Mouse (Mus musculus): ENCODE results near the gene Dnajc17.

Dnajc17 gene

DNA sequence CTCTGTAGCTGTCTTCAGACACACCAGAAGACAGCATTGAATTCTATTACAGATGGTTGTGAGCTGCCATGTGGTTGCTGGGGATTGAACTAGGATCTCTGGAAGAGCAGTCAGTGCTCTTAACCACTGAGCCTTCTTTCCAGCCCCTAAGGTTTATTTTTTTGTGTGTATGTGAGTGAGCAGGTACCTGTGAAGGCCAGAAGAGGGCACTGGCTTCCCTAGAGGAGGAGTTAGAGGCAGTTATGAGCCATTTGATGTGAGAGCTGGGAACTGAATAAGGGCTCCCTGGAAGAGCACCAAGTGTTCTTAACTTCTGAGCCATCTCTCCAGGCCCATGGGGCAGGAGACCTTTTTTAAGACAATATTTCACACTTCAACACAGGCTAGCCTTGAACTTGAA, 43.2 kb downstream of the Dnajc17 start:
- in situ Hi-C loops (cut with MboI, MseI), result no loop called here

DNA sequence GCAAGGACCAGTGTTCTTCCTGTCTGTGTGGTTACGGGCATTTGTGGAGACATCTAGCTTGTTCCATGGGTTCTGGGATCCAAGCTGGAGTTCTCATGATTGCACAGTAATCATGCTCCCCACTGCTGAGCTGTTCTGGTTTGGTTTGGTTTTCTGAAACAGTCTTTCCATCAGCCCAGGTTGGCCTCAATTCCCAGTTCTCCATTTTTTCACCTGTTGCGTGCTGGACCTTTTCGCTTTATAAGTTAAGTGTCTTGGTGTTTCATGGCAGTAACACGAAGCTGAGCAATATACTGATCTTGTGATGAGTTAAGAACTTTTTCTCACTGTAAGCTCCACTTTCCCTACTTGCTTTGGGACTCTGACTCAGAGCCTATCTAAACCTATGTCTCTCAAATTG, 44.6 kb downstream of the Dnajc17 start:
- in situ Hi-C loops (cut with MboI, MseI), result loop anchor here in 1 of 2 experiments (5.0 kb wide), 1 partner anchor 33 kb away; no protein-coding TSS in a partner anchor

DNA sequence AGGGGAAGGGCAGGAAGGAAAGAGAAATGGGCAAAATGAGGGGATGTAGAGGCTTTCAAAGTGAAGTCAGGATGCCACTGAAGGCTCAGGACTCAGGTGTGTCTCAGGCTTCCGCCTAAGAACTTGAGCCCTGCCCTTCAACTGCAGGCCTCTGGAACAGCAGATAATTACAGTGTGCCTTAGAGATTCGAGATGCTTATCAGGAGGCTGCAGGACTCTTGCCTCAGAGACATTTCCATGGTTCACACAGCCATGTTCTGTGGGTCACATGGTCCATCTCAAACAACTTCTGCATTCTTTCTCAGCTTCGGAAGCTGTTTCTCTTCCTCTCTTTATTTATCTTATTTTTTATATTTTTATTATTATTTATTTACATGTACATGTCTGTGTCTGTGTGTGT, 45.5 kb downstream of the Dnajc17 start:
- in situ Hi-C loops (cut with MboI, MseI), result loop anchor here in 1 of 2 experiments (5.0 kb wide), 1 partner anchor 34 kb away; no protein-coding TSS in a partner anchor

DNA sequence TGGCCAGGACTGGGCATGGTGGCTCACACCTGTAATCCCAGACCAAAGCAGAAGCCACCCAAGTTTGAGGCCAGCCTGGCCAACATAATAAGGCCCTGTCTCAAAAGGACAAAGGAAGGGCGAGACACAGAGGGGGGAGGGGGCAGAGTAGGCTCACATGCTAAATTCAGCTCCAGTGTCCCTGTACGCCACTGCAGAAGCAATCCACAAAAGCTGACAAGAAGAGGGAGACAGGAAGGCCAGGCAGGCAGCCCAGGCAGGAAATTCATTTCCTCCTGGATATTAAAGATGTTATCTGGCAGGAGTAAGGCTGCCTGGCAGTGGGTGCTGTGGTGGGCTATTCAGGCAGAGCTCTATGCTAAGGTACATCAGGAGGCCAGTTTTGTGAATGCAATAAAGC, 47.3 kb downstream of the Dnajc17 start:
- in situ Hi-C loops (cut with MboI, MseI), result loop anchor here in 1 of 2 experiments (5.0 kb wide), 1 partner anchor 36 kb away; no protein-coding TSS in a partner anchor

DNA sequence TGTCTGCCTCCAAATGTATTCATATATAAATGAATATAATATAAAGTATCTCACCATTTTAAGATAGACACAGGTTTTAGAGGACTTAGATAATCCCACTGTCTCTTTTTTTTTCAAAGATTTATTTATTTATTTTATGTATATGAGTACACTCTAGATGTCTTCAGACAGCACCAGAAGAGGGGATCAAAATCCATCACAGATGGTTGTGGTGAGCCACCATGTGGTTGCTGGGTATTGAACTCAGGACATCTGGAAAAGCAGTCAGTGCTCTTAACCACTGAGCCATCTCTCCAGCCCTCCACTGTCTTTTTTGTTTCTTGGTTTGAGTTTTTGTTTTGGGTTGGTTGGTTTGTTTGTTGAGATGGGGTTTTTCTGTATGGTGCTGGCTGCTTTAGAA, 50.8 kb downstream of the Dnajc17 start:
- in situ Hi-C loops (cut with MboI, MseI), result no loop called here

DNA sequence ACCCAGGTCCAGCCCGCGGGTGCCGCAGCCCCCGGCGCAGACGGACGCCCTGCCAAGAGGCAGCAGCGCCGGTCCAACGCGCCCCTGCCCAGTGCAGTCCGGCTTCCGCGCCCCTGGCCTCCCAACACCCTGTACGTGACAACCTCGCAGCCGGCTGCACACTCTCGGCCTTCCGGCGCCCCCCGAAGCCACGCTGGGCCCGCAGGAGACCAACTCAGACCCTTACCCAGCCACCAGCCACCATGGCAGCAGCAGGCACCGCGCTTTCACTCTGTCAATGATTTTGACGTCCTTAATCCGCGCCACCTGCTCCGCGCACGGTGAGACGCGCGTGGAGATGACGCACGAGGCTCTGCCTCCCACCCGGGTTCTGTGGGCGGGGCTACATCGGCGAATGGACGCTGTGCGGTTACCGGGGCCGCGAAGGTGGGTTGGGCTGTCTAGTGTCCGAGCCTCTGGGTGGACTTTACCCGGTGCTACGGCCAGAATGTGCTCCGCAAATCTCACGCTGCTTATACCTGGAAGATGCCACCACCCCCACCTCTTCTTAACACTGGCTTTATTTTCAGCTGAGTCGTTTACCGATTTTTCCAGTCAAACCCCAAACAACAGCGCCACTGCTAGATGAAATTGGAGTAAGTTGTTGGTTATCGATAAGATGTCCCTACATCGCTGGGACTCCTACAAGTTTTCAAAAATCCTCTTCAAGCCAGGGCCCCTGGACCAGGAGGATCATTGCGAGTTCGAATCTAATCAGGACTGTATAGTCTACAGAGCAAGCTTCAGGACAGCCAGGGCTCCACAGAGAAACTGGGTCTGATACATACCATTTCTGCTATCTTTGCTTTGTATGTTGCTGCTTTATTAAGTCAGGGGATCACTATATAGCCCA, 51.7 kb downstream of the Dnajc17 start, which contains the start of gene Rmdn3:
Gene Rmdn3, minus strand, starts transcription at position 354 of the 892 bp plus-strand sequence.
- in situ Hi-C loops (cut with MboI, MseI), result no loop called here

DNA sequence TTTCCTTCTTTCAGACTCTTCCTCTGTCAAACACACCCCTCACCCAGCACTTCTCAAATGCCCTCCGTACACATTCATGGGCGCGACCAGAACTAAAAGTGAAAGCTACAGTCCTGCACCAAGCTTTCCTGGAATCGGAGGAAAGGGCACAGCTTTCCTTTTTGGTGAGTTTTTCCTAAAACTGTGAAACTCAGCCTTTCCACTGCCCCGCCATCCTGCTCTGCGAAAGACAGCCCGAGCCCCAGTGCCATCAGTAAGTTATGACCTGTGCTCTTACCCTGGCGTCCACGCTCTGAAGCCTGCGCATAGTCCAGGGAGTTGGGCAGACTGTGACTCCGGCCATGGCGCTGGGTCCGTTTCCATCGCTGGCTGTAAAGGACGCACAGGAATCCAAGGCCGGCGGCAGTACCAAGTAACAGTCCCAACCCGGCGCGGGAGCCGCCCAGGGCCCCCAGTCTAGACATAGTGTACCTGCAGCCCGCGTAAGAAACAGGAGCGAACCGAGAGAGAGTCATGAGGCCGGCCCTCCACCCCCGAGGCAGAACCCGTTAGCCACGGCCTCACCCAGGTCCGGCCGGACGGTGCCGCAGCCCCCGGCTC, 52.4 kb downstream of the Dnajc17 start:
- in situ Hi-C loops (cut with MboI, MseI), result no loop called here

DNA sequence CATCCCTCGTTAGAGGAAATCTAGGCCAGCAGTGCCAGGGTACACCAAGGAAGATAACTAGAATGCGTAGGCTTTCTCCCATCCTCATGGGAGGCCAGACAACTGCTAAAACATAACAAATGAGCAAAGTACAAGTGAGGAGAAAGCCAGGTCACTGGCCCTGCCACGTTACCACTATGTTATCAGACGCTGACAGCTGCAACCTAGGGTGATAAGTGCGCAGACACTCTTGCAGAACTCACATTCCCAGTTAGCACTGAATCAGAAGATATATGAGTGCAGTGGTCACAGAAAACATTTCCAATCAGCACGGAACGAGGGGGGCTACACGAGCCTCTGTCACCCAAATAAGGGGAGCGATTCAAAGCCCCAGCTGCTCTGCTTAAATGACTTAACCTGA, 53.2 kb downstream of the Dnajc17 start:
- in situ Hi-C loops (cut with MboI, MseI), result no loop called here

DNA sequence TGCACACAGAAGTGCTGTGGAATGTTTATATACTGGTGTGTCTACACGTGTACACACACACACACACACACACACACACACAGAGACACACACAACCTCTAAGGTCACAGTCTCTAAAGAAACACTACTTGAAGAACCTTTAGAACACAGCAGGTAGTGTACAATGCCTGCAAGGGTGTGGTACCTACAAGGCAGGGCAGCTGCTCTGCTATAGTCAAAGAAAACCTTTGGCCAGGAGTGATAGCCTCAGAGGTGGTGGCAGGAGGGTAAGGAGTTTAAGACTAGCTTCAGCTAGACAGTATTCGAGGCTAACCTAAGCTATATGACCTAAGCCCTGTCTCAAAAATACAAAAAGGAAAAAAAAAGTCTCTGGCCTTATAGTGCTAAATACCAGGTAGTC, 53.9 kb downstream of the Dnajc17 start:
- in situ Hi-C loops (cut with MboI, MseI), result no loop called here

DNA sequence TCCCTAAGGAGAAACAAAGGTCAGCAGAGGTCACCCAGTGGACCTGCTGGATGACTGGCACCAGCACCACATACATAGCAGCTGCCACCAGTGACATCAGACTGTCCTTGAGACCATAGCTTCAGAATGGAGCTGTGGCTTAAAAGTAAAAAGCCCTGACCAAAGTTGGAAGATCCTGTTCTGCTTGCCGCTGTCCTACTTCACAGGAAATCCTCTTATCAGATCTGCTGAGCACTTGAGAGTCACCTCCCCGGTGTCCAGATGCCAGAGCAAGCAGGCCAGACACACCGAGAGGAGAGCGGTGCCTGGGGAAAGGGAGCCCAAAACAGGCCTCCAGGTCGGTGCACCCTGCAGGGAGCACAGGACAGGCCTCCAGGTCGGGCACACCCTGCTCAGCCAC, 56.3 kb downstream of the Dnajc17 start:
- in situ Hi-C loops (cut with MboI, MseI), result no loop called here

DNA sequence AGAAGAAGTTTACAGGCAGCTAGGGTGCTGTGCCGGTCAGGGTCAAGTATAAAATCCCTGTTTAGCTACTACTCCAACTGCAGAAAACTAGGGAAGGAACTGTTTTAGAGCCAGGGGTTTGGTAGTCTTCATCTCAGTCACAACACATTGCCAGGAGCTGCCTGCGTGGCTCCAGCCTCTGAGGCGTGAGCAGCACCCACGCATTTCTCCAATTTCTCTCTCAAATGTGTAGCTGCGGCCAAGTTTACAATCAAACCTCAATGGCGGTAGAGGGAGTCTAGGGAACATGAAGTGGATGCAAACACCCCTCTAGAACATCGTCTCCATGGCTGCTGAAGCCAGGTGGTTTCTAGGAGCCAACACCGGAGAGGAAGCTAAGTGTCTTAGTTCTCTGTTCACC, 60.8 kb downstream of the Dnajc17 start:
- in situ Hi-C loops (cut with MboI, MseI), result no loop called here

DNA sequence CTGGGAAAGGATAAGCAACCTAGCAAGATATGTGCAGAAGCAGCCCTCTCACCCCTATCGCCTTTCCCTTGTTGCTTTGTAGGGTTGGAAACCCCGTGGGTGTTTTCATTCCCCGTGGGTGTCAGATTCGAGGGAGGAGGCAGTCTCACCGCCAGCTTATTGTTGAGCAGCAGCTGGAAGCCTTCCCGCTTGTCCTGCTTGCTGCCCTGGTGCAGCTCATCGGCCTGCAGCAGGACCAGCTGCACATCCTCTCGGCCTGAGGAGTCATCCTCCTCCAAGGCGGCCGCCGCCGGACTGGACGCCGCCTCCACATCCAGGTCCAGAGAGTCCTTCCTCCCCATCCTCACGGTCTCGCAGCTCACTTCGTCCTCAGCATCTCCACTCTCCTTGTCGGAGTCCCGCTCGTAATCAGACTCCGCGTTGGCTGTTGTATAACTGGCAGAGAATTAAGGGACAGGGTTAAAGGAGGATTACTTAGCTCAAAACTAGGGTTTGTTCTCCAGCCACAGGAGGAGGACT, 61.4 kb downstream of the Dnajc17 start:
- in situ Hi-C loops (cut with MboI, MseI), result no loop called here

DNA sequence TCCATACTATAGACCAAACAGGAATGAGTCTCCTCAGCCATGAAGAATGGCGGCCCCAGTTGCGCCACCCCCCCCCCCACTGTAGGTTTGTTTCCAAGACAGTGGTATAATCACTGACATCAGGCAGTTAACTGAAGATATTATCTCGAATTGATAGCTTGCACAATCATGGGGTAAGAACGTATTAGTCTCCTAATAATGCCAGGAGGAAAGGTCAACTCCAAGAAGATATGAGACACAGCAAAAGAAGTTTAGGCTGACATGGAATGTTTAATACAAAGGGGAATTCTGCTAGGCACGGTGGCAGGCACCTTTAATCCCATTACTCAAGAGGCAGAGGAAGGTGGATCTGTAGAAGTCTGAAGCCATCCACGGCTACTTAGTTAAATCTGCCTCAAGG, 62.2 kb downstream of the Dnajc17 start:
- in situ Hi-C loops (cut with MboI, MseI), result no loop called here

DNA sequence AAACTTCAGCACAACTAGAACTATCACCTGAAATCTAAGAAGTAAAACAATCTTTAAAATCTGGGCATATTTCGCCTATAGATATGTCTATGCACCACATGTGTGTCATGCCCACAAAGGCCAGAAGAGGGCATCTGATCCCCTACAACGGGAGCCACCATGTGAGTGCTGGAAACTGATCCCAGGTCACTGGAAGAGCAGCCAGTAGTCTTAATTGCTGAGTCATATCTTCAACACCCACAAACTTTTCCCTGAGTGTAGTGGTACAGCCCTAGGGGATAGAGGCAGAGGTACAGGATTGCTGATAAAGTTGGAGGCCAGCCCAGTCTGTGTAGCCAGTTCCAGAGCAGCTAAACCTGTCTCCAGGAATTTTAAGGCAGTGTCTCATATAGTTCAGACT, 63.4 kb downstream of the Dnajc17 start:
- in situ Hi-C loops (cut with MboI, MseI), result no loop called here

DNA sequence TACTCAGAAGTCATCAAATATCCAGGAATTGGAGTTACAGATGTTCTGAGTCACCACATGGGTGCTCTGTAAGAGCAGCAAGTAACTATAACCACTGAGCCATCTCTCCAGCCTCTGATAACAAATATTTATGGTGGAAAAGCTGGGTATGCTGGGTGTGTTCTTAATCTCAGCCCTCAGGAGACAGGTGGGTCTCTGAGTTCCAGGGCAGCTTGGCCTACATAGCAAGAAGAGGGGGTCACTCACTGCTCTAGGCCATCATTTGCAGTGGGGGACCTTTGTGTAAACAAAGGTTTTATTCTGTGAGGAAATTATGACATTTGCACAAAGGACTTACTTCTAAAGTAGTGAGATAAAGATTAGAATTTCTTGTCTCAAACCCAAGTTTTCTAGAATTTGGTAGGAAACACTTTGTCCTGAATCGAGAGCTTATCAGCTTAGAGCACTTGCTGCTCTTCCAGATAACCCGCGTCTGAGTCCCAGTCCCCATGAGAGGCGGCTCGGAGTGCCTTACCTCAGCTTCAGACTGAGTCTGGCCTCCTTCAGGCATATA, 72.2 kb downstream of the Dnajc17 start:
- in situ Hi-C loops (cut with MboI, MseI), result no loop called here

Data from T-helper 17 cell (primary cell).